Comparison of ENCODE assay signal across 8 mouse cellular contexts in the genomic region with DNA sequence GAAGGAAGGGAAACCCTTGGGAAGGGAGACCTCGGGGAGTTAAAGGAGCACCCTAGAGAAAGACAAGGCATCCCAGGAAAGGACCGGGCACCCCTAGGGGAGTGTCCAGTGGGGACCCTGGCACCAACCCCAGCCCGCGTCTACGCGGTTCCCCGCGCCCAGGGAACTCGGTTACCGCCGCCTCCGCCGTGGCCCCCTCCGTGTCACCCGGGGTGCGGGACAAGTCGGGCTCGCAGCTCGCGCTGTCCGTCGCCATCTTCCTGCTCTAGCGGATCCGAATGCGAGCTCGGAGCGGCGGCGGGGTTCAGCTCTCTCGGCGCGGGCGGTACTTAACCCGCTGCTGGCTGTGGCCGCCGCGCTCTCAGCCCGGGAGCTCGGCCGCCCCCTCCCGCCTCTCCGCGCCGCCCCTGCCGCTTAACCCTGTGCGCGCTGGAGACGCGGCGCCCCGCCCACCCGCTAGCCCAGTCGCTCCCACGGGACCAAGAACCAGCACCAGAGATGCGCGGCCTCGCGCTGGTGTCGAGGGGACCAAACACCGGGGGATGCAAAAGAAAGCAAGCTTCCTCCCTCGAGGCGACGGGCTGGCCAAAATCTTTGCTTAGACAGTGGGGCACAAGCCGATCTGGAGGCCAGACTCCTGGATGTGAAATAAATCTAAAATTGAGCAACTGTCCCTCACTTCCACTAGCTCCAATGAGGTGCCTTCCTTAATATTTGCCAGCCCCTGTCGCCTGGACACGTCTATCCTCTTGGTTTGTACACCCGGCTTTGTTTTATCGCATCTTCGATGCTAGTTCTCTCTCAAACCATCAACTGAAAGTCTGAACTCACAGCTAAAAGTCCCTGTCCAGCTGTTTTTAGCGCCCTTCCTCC. TPM values are rescaled to one million over a fixed set of nuclear protein-coding genes. Genes with fewer than 3 reads are reported as not detected.
DNase-seq lines count a peak whose midpoint lies in the region; ATAC-seq and TF ChIP-seq lines count a peak whose summit lies in the region.

Gene Cttnbp2, minus strand, starts transcription at position 364 of the 873 bp plus-strand sequence.

- H3K36me3 ChIP-seq in lung, embryonic 14.5 days (ENCODE audit: insufficient read depth): no peaks in the 10 kb centered on the region

- no peaks in the 10 kb centered on the region for H3K4me1 ChIP-seq in lung, embryonic 14.5 days (ENCODE audit: insufficient read depth)

- peak; percentile 95 for ATAC-seq in lung, embryonic 14.5 days (ENCODE audit: insufficient read depth)

- TF ChIP-seq CTCF in lung, embryonic 14.5 days (IDR thresholded peaks at IDR 0.05; ENCODE audit: low read depth): no peak

- H3K4me3 ChIP-seq in lung, embryonic 14.5 days (ENCODE audit: low read depth, low read length): peak within 1 kb of the TSS; percentile 69

- no peaks in the 10 kb centered on the region for H3K27me3 ChIP-seq in lung, embryonic 14.5 days (ENCODE audit: insufficient read depth, low read length)

- DNase-seq in R1 (ENCODE audit: low read depth, low spot score): peak; percentile 47
- DNase-seq in cerebellum, adult 9-10 months: peak; percentile 60
- DNase-seq in frontal cortex, adult 2 months (ENCODE audit: extremely low spot score in 1 of 2, low spot score in 1 of 2): peak; percentile 35 to 79
- peak; percentile 76 for DNase-seq in heart, postnatal 4 days
- peak; percentile 80 for DNase-seq in layer of hippocampus, adult 9-11 months
- DNase-seq in lung, embryonic 14.5 days: peak; percentile 90
- peak; percentile 82 for DNase-seq in retina, embryonic 14.5 days (ENCODE audit: low spot score)
- no peak for DNase-seq in B cell, adult 2 months

- H3K4me2 ChIP-seq in lung, embryonic 14.5 days: peak within 1 kb of the TSS; percentile 84

- H3K9ac ChIP-seq in lung, embryonic 14.5 days: peak within 1 kb of the TSS; percentile 74

- WGBS in lung, embryonic 14.5 days: 1% methylated on average over 70 of the region's 70 CpGs

- no peak within 1 kb of the TSS for H3K27ac ChIP-seq in lung, embryonic 14.5 days (ENCODE audit: low read depth)

- H3K9me3 ChIP-seq in lung, embryonic 14.5 days (ENCODE audit: low read depth, low read length): no peaks in the 10 kb centered on the region

RNA-seq across cellular contexts. Expression of gene Cttnbp2, which starts in this region (rescaled TPM):
- polyA plus RNA-seq in frontal cortex, adult 2 months (2012; rRNA removed): 96.4 and 101 TPM in 2 replicates
- total RNA-seq in heart, postnatal 4 days (2021): 1 to 10 TPM; 6.3 to 6.8 TPM
- 18.3 and 19.4 TPM in 2 replicates for polyA plus RNA-seq in lung, embryonic 14.5 days (2014; fragmentation: Nextera tagmentation; extraction: Ambion mirVana)

Comparison
In these comparisons a context has a peak if more than half of its experiments do, and no peak if none do; other contexts are left out.
1. DNase-seq: peak in R1 (single experiment), cerebellum, adult 9-10 months (single experiment), frontal cortex, adult 2 months (2 of 2), heart, postnatal 4 days (single experiment), layer of hippocampus, adult 9-11 months (single experiment), lung, embryonic 14.5 days (single experiment) and retina, embryonic 14.5 days (single experiment); none in B cell, adult 2 months (0 of 2).